Mouse (Mus musculus) right cerebral cortex, postnatal 14 days (tissue): ENCODE results near the gene Rin3.
A peak's percentile ranks its signal among the peaks of the same experiment; 100 is the strongest.

Experiments
- DNase-seq: peaks from one replicate; pipeline ENCODE4 v3.0.0; 2022

Gene Rin3

DNA sequence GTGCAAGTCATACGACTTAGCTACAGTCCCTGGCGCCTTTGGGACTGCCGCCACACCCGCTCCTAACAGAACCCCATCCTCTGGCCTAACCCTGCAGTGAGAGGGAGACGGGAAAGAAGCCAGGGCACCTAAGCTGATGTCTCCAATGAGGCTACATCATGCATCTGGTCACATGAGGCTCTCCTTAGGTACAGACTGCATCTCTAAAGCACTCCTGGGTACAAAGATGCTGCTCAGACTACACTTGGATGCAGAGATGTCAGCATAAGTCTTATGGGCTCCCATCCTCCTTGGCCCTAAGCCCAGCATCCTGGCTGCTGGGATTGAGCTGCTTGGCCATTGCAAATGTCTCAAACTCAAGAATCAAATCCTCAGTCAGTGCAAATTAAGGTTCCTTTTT lies 146.8 kb downstream of the Rin3 start:
- no peak for DNase-seq

- DNase-seq, result no peak
Measured at GRCm38 (mm10) chr12:102430228-102430627, 147.4 kb downstream of the Rin3 start.

- DNase-seq, result no peak
Measured at GRCm38 (mm10) chr12:102432238-102432637, 149.4 kb downstream of the Rin3 start.

DNA sequence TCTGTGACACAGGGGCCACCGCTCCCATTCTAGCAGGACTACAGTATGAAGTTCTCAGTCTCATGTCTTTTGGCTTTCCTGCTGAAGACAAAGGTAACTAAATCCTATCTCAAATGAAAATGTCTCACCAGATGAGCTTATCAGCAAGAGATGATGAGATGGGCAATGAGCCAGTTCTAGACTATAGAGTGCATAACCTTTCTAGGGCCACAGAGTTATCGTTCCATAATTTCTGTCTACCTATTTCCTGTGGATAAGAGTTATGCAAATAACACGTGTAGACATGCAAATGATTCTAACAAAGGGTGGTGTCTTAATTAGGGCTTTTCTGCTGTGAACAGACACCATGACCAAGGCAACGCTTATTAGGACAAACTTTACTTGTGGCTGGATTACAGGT lies 151.3 kb downstream of the Rin3 start:
- DNase-seq, result no peak

- DNase-seq, result no peak
Measured at GRCm38 (mm10) chr12:102436939-102437526, 154.2 kb downstream of the Rin3 start.

DNA sequence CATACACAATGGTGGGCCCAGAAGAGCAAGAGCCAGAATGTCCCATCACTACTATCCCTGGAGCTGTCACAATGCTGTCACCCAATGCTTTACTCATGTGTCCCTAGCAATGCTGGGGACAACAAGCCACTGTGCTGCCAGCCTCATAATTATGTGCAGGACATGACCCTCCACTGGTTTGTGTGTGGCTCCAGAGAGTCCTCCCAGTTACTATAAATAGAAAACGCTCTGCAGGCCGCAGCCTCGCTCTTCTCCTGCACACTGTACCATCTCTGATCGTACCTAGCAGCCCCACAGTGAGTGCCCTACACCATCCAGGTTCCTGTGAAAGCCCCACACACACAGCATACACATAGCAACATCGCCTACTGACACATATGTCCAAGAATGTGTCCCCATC lies 155.1 kb downstream of the Rin3 start:
- DNase-seq, result no peak

DNA sequence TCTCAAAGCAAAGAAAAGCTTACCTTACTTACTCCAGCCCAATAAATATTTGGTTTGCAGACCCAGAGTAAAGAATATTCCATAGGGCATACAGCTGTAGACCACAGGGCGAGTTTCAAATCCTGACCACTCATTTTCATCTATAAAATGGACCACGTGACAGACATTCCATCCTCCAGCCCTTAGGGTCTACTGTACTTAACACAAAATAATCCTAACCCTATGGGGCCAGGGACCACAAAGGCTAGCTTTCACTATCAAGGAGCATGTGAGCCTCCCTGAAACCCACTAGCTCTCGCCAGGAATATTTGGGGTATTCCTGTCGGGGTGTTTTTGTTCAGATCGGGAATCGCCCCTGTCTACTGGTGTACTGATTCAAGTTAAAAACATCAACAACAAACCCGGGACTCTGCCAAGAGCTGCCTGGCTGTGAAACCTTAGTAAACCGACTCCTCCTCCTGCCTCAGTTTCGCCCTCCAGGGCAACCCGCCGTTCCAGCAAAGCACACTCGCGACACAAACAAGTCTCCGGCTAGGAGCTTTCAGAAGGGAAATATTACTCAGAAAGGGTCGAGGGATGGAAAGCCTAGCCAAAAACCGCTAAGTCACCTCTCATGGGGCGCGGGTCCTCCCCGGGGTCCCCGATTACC lies 156.3 kb downstream of the Rin3 start:
- no peak for DNase-seq

DNA sequence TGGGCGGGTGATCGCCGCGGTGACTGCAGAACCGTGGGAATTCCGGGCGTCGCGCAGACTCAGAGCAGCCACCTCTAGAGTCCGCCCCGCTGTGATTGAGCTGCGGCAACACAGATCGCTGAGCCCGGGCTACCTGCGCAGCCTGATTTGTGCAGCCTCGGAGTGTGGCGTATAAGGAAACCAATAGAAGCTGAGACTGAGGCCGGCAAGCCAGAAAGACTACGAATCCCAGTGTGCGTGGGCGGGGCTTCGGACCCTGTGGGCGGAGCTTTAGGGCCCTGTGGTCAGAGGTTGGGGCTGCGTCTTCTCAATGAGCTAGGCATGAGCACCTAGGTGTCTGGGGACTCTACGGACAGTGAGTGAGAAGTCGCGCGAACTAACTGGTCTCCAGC lies 156.8 kb downstream of the Rin3 start, which contains the start of gene Lgmn:
TSS of gene Lgmn (minus strand) at position 182 of the 392 bp plus-strand sequence.
- DNase-seq, result peak; percentile 99
